Mouse (Mus musculus): Measurements from ENCODE around the gene Tsen2.

Tsen2 gene

GRCm38 (mm10) chr6:115538645-115539429 is 5.6 kb upstream of the Tsen2 start:
- in situ Hi-C loops (cut with MboI, MseI) = loop anchor here (5.0 kb wide), 1 partner anchor 317 kb away; no protein-coding TSS in a partner anchor

DNA sequence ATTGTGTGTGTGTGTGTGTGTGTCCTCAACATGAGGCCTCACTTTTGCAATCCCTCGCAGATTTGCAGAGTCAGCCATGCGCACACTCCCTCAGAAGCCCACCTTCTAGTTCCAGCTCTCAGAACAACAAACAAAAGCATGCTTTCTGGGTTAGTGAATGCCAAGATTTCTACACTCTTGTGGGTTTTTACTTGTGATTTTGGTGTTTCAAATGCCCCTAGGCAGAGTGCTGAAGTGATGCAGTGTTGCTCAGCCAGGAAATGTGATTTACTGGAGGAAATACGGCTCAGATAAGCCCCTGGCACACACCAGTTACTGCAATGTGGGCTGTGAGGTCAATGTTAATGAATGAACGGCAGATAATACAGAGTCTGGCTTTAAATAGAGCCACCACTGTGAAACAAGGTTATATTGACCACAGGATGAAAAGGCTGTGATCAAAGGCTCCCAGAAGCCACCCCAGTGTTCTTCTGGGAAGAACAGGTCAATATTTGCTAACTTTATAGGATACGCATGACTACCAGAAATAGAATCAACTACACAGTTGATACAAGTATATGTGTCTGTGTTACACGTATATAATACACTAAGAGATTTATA is 2.7 kb upstream of the Tsen2 start:
- in situ Hi-C loops (cut with MboI, MseI) = no loop called here

- in situ Hi-C loops (cut with MboI, MseI) = no loop called here
Measured at GRCm38 (mm10) chr6:115542341-115542740, 2.1 kb upstream of the Tsen2 start.

DNA sequence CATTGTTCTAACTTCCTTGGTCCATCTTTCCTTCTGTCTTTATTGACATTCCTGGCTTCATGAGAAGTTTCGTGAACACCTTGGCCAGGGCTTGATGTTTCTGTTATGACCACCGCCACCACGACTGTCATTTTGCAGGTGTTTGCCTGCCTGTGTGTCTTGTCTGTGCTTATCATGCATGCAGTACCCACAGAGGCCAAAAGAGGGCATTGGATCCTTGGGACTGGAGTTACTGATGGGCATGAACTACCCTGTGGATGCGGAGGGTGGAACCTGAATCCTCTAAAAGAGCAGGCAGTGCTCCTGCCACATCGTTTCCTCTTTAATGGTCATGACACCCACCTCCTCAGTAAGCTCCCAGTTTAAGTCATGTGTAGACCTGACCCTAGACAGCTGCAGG is 1.8 kb downstream of the Tsen2 start:
- in situ Hi-C loops (cut with MboI, MseI) = no loop called here

- in situ Hi-C loops (cut with MboI, MseI) = no loop called here
Measured at GRCm38 (mm10) chr6:115555485-115555884, 11.0 kb downstream of the Tsen2 start.

DNA sequence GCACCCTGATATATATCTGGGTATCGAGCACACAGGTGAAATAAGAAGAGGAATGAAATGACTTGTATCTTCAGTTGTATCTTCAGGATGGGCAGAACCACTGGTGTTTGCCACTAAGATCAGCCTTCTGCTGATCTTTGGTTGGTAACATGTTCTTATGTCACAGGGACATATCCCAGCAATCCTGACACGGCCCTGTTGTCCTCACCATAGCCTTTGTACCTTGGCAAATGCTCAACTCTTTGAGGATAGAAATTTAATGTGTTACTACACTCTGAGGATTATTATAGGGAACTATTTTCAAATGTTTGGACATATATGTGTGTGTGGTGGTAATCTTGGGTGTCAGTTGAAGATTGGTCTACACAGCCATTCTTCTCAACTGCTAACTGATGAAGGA is 13.7 kb downstream of the Tsen2 start:
- in situ Hi-C loops (cut with MboI, MseI) = no loop called here

DNA sequence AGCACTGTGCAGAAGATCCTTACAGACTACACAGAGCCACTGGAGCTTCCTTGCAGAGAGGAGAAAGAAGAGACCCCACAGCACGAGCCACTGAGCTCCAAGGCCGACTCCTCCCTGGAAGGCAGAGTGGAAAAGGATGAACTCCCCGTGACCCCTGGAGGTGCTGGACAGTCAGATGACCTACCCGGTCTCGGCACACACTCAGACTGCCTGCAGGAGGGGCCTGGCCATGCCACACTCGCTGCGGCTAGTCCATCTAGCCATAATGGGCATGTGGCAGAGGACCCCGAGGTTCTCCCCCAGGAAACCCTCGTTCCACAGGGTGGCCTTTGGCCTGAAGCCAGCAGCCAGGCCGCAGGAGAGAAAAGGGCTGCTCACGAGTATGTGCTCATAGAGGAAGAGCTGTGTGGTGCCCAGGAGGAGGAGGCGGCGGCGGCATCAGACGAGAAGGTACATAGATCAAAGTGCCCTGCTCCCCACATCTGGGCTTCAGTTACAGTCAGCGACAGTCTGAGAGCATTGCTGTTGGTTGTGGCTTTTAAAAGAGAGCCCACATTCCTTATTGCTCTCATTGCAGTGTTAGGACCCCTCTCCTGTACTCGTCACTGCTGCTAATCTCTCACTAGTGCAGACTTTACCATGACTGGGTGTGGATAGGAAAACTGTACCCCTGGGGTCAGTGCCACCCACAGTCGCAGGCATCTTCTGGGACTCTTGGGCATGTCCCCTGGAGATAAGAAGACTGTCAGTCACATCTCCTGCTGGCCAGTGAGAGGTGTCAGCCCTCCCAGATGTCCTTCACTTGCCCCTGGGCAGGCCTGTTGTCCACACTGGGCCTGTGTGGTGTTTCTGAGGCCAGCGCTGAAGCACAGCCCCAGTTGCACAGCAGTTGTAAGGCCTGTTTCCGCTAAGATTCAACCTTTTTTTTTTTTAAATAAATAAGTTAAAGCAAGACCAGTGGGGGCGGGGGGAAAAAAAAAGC is 15.5 kb downstream of the Tsen2 start:
- in situ Hi-C loops (cut with MboI, MseI) = no loop called here

- in situ Hi-C loops (cut with MboI, MseI) = no loop called here
Measured at GRCm38 (mm10) chr6:115565479-115566045, 21.1 kb downstream of the Tsen2 start.

GRCm38 (mm10) chr6:115574171-115574570 is 29.7 kb downstream of the Tsen2 start:
- in situ Hi-C loops (cut with MboI, MseI) = no loop called here

DNA sequence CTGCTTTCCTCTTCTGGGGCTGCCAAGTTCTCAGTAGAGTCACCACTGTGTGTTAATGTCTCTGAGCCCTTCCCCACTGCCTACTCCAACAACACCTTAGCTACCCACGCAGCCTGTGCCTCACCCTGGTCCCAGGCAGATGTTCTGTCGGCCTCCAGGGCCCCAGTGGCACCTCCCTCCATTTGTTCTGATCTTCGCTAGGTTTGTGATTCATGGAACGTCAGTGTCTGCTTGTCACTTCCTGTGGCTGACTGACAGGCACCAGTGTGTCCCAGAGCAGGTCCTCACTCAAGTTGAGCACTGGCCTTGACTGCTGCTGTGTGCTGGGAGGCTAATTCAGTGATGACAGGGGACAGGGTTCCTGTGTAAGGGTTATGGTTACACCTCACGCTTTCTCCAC is 32.9 kb downstream of the Tsen2 start:
- in situ Hi-C loops (cut with MboI, MseI) = no loop called here

DNA sequence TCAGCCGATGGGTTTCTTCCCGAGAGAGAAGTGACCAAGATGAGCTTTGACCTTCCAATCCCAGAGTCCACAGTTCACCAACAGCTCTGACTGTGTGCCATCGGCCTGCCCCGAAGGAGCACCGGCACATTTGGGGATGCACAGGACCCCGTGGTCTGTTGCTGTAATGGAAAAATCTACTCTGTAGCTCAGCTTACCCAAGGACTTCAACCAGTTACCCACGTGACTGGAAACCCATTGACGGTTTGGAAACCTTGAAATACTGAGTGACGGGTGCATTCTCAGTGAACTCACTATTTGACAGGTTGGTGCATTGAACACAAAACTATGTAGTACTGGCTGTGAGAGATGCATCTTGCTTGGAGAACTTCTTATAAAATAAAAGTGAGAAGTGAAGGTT is 33.5 kb downstream of the Tsen2 start:
- in situ Hi-C loops (cut with MboI, MseI) = no loop called here

DNA sequence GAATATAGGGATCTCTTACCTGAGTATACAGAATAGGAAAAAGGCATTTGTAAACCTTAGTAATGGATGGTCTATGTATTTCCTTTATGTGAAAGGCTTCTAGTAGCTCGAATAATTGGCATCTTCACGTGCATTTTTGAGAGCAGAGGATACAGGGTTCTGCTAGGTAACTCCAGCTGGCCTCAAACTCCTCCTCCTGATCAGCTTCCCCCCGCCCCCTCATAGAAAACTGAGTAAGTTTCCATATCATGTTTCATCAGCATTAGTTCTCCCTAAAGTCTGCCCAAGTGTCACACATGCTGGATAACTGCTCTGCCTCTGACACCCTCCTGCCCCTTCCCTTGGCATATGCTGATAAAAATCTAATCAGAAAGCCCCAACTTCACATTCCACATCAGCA is 36.3 kb downstream of the Tsen2 start:
- in situ Hi-C loops (cut with MboI, MseI) = no loop called here

DNA sequence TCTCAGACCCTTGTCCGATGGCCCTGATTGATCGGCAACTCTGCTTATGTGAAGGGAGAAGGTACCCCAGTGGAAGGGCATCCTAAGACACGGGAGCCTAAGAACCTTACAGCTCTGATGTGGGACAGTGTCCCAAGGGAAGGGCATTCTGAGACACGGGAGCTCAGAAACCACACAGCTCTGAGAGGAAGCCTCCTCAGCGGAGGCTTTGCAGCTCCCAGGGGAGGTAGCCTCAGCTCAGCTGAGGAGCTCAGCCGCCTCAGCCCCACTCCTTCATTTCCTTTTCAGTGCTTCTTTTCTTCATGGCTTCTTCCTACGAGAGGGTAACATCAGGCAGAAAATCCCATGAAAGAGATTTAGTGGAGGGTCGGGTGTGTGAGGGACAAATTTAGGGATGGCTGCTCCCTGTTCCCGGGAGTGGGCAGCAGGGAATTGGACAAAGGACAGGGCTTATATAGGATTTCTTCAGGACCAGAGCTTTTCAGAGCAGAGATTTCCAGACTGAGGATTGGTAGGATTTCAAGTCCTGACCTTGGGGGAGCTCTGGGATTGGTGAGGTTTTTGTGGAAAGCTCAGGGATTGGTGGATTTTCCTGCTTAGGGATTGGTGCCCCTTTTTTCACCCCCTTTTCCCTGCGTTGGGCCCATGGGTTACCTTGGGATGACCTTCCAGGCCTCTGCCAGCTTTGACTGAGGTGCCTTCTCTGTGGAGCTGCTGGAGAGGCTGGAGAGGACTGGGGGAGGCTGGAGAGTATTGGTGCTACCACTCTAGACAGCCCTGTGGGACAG is 38.1 kb downstream of the Tsen2 start:
- in situ Hi-C loops (cut with MboI, MseI) = no loop called here

GRCm38 (mm10) chr6:115583430-115584125 is 39.1 kb downstream of the Tsen2 start:
- in situ Hi-C loops (cut with MboI, MseI) = no loop called here

DNA sequence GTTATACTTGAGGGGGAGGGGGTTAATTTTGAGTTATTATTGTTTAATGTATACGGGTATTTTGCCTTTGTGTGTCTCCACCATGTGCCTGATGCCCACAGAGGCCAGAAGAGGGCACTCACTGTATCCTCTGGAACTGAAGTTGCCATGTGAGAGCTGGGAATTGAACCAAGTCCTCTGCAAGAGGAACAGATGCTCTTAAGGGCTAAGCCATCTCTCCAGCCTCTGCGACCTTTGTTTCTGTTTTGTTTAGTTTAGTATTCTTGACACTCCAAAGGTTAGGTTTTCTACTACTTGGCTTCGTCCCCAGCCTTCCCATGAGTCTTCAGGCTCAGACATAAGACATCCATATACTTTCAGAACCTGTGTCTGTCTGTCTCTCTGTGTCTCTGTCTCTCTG is 39.7 kb downstream of the Tsen2 start:
- in situ Hi-C loops (cut with MboI, MseI) = no loop called here

DNA sequence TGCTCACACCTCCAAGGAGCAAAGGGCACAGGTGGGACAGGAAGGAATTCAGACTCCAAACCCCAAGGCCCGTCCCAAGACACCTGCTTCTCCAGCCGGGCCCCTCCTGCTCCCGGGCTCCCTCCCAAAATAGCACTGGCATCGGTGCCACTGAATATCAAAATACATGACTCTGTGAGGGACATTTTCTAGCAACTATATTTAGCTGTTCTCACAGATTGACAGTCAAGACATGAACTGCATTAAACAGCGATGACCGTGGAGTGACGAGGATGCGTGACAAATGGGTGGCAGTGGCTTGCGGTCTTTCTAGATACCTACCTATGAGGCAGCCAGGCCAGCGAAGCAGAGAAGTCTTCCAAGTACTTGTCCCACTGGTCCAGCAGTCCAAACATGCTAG is 41.9 kb downstream of the Tsen2 start:
- in situ Hi-C loops (cut with MboI, MseI) = no loop called here

DNA sequence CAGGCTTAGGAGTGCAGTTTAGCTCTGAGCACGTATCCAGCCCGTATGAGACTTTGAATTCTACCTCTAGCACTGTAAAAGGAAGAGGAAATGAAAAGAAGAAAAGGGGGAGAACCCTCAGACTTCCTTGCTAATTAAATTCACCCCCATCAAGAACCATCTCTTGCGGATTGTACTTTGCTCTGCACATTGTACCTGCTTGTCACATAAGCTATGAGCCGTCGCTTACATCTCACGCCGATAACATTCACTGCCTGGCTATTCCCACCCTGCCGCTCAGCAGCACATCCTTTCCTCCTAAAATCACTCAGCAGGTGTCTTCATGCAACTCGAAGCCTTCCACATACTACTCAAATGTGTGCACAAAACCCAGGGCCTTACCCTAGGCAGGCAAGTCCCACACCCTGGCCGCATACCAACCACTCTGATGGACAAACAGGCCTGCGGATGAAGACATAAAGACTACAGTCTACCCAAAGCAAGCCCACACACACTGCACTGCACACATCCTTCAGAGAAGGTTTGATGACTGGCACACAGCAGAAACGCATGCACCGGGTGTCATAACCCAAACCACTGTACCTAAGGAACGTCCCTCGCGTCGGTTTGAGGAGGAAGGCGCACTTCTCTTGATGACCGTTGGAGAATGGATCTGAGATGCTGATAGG is 47.4 kb downstream of the Tsen2 start:
- in situ Hi-C loops (cut with MboI, MseI) = no loop called here

- in situ Hi-C loops (cut with MboI, MseI) = no loop called here
Measured at GRCm38 (mm10) chr6:115592458-115592857, 48.0 kb downstream of the Tsen2 start, which contains the start of gene Mkrn2os. Gene Mkrn2os, minus strand, starts transcription at chr6:115592576.

DNA sequence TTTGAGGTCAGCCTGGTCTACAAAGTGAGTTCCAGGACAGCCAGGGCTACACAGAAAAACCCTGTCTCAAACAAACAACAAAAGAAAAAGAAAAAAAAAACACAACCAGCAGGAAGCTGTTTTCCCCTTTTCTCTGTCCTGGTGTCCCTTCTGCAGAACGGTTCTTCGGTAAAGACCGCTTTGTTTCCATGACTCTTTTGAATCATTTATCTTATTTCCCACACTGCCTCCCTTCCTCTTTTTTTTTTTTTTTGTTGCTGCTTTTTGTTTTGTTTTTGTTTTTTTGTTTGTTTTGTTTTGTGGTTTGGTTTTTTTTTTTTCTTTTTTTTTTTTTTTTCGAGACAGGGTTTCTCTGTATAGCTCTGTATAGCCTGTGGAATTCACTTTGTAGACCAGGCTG is 48.8 kb downstream of the Tsen2 start:
- in situ Hi-C loops (cut with MboI, MseI) = no loop called here

- in situ Hi-C loops (cut with MboI, MseI) = no loop called here
Measured at GRCm38 (mm10) chr6:115594463-115594862, 50.0 kb downstream of the Tsen2 start.

All from T-helper 1 cell (primary cell).